Comparison of ENCODE assay signal across 8 mouse cellular contexts in genomic region chr2:31087663-31088661, GRCm38 (mm10). TPM values are rescaled to one million over a fixed set of nuclear protein-coding genes. Genes with fewer than 3 reads are reported as not detected.
DNase-seq lines count a peak whose midpoint lies in the region; ATAC-seq lines count a peak whose summit lies in the region.

No protein-coding gene starts in this region.

- no peak overlapping the region for H3K9ac ChIP-seq in embryonic facial prominence, embryonic 14.5 days (ENCODE audit: low read depth, low read length)
- H3K9ac ChIP-seq in hindbrain, embryonic 11.5 days (ENCODE audit: low read depth, low read length): no peak overlapping the region
- H3K9ac ChIP-seq in limb, embryonic 12.5 days (replicated peaks): no peak overlapping the region

- H3K36me3 ChIP-seq in embryonic facial prominence, embryonic 14.5 days (ENCODE audit: control insufficient read depth, insufficient read depth, low read length): peaks cover 22% of the 10 kb centered on the region
- 0 out of 2 replicates have a peak, but pooled peaks cover 3% of the 10 kb centered on the region for H3K36me3 ChIP-seq in hindbrain, embryonic 11.5 days (ENCODE audit: control insufficient read depth, insufficient read depth, low read length)
- H3K36me3 ChIP-seq in limb, embryonic 12.5 days: peaks cover 19% of the 10 kb centered on the region

- H3K9me3 ChIP-seq in embryonic facial prominence, embryonic 14.5 days (ENCODE audit: control insufficient read depth, low read length): 0 out of 2 replicates have a peak, but pooled peaks cover 7% of the 10 kb centered on the region
- no peaks in the 10 kb centered on the region for H3K9me3 ChIP-seq in hindbrain, embryonic 11.5 days (ENCODE audit: control insufficient read depth, low read length)
- H3K9me3 ChIP-seq in limb, embryonic 12.5 days: 0 out of 2 replicates have a peak, but pooled peaks cover 6% of the 10 kb centered on the region

- WGBS in embryonic facial prominence, embryonic 14.5 days: 26% methylated on average over 11 of the region's 11 CpGs
- 27% methylated on average over 11 of the region's 11 CpGs for WGBS in hindbrain, embryonic 11.5 days
- WGBS in limb, embryonic 12.5 days: 28% methylated on average over 11 of the region's 11 CpGs

- peak; percentile 67 for DNase-seq in layer of hippocampus, adult 11-12 months (ENCODE audit: low spot score)
- DNase-seq in layer of hippocampus, postnatal 10 days (ENCODE audit: low spot score in 2 of 2): no peak
- peak; percentile 71 for DNase-seq in ZHBTc4 (ENCODE audit: low read depth, low spot score)
- DNase-seq in embryonic facial prominence, embryonic 14.5 days (ENCODE audit: low spot score): no peak
- DNase-seq in hindbrain, embryonic 11.5 days (ENCODE audit: low spot score): peak; percentile 63
- peak; percentile 53 for DNase-seq in naive thymus-derived CD4-positive, alpha-beta T cell, adult 2 months (ENCODE audit: low read depth)
- no peak for DNase-seq in spleen, adult 12 weeks (ENCODE audit: low spot score)

- H3K27me3 ChIP-seq in embryonic facial prominence, embryonic 14.5 days (replicated peaks; ENCODE audit: control insufficient read depth, insufficient read depth, low read length): no peaks in the 10 kb centered on the region
- H3K27me3 ChIP-seq in hindbrain, embryonic 11.5 days (ENCODE audit: control insufficient read depth, insufficient read depth, low read length): no peaks in the 10 kb centered on the region
- no peaks in the 10 kb centered on the region for H3K27me3 ChIP-seq in limb, embryonic 12.5 days

- ATAC-seq in embryonic facial prominence, embryonic 14.5 days (ENCODE audit: low read depth): no peak
- ATAC-seq in hindbrain, embryonic 11.5 days (ENCODE audit: low FRiP score): peak; percentile 51; the same call in 1 of the 2 replicates
- ATAC-seq in limb, embryonic 12.5 days (ENCODE audit: insufficient number of reproducible peaks, insufficient read depth, low FRiP score, low TSS enrichment, low read depth): no peak

- H3K4me2 ChIP-seq in embryonic facial prominence, embryonic 14.5 days (ENCODE audit: low read depth, low read length): no peak overlapping the region
- no peak overlapping the region for H3K4me2 ChIP-seq in hindbrain, embryonic 11.5 days (replicated peaks; ENCODE audit: low read depth, low read length)
- 0 out of 2 replicates have a peak overlapping the region, but pooled peaks have one; percentile 15 for H3K4me2 ChIP-seq in limb, embryonic 12.5 days

- peak overlapping the region; percentile 48 for H3K27ac ChIP-seq in embryonic facial prominence, embryonic 14.5 days (replicated peaks; ENCODE audit: low read depth, low read length)
- 0 out of 2 replicates have a peak overlapping the region, but pooled peaks have one; percentile 0 for H3K27ac ChIP-seq in hindbrain, embryonic 11.5 days (ENCODE audit: low read depth, low read length)
- peak overlapping the region; percentile 67 for H3K27ac ChIP-seq in limb, embryonic 12.5 days

- no peak overlapping the region for H3K4me3 ChIP-seq in embryonic facial prominence, embryonic 14.5 days (ENCODE audit: low read depth, low read length)
- H3K4me3 ChIP-seq in hindbrain, embryonic 11.5 days (ENCODE audit: low read depth, low read length): no peak overlapping the region
- H3K4me3 ChIP-seq in limb, embryonic 12.5 days (replicated peaks): no peak overlapping the region

- peaks cover 16% of the 10 kb centered on the region for H3K4me1 ChIP-seq in embryonic facial prominence, embryonic 14.5 days (ENCODE audit: control insufficient read depth, insufficient read depth, low read length)
- H3K4me1 ChIP-seq in hindbrain, embryonic 11.5 days (replicated peaks; ENCODE audit: control insufficient read depth, insufficient read depth, low read length): peaks cover 7% of the 10 kb centered on the region
- H3K4me1 ChIP-seq in limb, embryonic 12.5 days (replicated peaks): peaks cover 31% of the 10 kb centered on the region

RNA-seq across cellular contexts. Expression of gene Fnbp1, which starts 53.8 kb away (rescaled TPM):
- 10 to 100 TPM; 90.2 to 99.0 TPM for total RNA-seq in layer of hippocampus, postnatal 10 days (2021)
- 21.7 and 24.9 TPM in 2 replicates for polyA plus RNA-seq in embryonic facial prominence, embryonic 14.5 days (2014; fragmentation: Nextera tagmentation; extraction: Ambion mirVana)
- 13.7 and 14.4 TPM in 2 replicates for polyA plus RNA-seq in hindbrain, embryonic 11.5 days (2014; fragmentation: Nextera tagmentation; extraction: Ambion mirVana)
- 15.3 and 19.8 TPM in 2 replicates for polyA plus RNA-seq in limb, embryonic 12.5 days (2016; fragmentation: Nextera tagmentation; extraction: Ambion mirVana)

Comparison
In these comparisons a context has a peak if more than half of its experiments do, and no peak if none do; other contexts are left out.
1. DNase-seq: peak in layer of hippocampus, adult 11-12 months (single experiment), ZHBTc4 (single experiment), hindbrain, embryonic 11.5 days (single experiment) and naive thymus-derived CD4-positive, alpha-beta T cell, adult 2 months (single experiment); none in layer of hippocampus, postnatal 10 days (0 of 2), embryonic facial prominence, embryonic 14.5 days (single experiment) and spleen, adult 12 weeks (single experiment).
2. H3K27ac ChIP-seq: peak in every context shown above with its lines; median percentile 67 in limb, embryonic 12.5 days; 48 in embryonic facial prominence, embryonic 14.5 days; 0 in hindbrain, embryonic 11.5 days.